Mouse (Mus musculus): Measurements from ENCODE around the gene Cym. TPM values are rescaled to one million over a fixed set of nuclear protein-coding genes. Genes with fewer than 3 reads are reported as not detected.
A peak's percentile ranks its signal among the peaks of the same experiment; 100 is the strongest.

Cym gene
- under 1 TPM in 1 of 2 experiments, not detected in 1; 0.43 TPM for polyA plus RNA-seq (2017; shearing (Covaris generic))

DNA sequence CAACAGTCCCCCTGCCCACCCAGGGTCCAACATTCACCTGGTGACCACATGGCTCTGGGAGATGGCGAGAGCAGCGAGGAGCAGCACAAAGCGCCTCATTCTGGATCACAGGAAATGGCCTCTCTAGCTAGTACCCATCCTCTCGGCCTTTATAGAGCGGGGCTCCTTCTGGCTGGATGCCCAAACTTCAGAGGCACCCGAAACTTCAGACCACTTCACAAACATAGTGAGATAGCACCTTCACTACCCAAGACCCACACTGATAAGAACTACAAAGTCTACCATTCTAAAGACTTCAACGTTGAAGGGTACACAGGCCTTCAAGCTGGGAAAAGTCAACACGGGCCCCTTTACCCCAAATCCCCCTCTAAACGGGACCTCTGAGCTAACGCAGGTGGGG is at the start of gene Cym:
Cym (minus strand) TSS at position 125 of the 400 bp plus-strand sequence.
- ATAC-seq = no peak

- ATAC-seq = no peak
These were observed 45.3 kb upstream of the Cym start for GRCm38 (mm10) chr3:107266814-107267345.

GRCm38 (mm10) chr3:107261851-107262165 is 40.3 kb upstream of the Cym start:
- ATAC-seq = no peak

DNA sequence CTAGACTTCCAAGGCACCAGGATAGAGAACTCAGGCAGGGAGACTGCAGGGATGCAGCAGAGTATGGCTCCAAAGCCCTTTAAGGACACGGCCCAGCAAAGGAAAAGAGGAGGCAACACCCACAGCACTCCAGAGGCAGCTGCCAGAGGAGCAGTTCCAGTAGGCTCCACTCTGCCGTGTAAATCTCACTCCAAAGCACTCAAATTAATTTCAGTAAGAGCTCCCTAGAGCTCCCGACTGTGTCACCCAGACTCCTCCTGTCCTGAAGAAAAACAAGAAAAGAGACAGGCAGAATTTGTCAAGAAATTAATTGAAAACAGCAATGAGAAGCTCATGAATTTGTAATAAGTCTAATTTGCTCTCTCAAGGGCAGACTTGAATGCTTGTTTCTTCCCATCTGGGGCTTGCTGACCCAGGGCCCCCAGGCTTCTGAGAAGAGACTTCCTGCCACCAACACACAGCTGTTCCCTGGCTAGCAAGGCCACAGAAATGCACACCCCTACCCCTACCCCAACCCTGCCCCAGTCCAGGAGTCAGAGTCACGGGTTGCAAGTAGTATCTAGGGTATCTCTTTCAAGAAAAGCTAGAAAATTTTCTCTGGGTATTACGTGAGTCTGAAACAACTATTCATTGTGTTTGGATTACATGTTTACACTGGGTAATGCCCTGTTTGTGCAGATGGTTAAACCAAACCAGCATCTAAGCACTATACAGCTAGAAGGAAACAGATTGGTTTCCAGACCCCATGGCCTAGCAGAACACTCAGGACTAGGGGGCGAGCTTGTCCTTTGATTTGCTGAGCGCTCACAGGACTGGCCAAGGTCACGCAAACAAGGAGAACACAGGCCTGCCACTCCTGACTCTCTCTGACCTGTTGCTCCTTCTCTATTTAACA is 39.7 kb upstream of the Cym start:
- ATAC-seq = no peak

- ATAC-seq = no peak
These were observed 36.4 kb upstream of the Cym start for GRCm38 (mm10) chr3:107257924-107258323.

- no peak for ATAC-seq
These were observed 35.2 kb upstream of the Cym start for GRCm38 (mm10) chr3:107256724-107257123.

DNA sequence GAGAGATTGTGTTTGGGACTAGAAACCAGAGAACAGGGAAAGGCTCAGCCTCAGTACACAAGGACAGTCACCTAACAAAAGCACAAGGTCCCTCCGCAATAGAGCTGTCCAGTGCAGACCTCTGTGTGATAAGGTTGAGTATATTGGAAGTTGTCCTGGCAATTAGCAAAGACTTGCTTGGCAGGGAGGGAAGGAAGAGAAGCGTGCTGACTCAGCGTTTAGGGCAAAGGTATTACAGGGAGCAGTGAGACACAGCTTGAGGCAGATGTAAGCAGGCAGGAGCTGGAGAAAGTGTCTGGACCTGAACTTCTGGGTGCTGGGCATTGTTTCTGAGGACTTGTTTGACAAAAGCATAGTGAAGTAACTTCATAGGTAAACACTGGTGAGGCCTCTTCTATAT is 34.5 kb upstream of the Cym start:
- no peak for ATAC-seq

GRCm38 (mm10) chr3:107253925-107254324 is 32.4 kb upstream of the Cym start:
- no peak for ATAC-seq

GRCm38 (mm10) chr3:107252035-107252434 is 30.5 kb upstream of the Cym start:
- ATAC-seq = peak; percentile 53

- no peak for ATAC-seq
These were observed 28.8 kb upstream of the Cym start for GRCm38 (mm10) chr3:107250320-107250719.

DNA sequence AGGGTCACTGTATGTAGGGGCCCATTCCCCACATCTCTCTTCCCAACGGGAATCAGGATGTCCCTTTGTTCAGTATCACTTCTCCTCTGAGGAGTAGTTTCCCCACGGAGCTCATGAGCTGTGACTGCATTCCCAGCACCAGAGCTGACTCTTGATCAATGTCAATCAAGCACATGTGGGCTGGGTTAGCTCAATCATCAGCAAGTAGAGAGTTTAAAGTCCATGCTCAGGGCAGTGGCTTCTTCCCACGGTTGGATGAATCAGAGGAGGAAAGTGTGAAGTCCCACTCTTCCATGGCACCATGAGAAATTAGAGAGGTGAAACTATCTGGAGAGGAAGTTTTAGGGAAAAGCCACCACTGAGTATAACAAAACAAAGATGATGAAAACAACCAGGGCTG is 27.5 kb upstream of the Cym start:
- ATAC-seq = no peak

- ATAC-seq = no peak
These were observed 25.3 kb upstream of the Cym start for GRCm38 (mm10) chr3:107246876-107247275.

DNA sequence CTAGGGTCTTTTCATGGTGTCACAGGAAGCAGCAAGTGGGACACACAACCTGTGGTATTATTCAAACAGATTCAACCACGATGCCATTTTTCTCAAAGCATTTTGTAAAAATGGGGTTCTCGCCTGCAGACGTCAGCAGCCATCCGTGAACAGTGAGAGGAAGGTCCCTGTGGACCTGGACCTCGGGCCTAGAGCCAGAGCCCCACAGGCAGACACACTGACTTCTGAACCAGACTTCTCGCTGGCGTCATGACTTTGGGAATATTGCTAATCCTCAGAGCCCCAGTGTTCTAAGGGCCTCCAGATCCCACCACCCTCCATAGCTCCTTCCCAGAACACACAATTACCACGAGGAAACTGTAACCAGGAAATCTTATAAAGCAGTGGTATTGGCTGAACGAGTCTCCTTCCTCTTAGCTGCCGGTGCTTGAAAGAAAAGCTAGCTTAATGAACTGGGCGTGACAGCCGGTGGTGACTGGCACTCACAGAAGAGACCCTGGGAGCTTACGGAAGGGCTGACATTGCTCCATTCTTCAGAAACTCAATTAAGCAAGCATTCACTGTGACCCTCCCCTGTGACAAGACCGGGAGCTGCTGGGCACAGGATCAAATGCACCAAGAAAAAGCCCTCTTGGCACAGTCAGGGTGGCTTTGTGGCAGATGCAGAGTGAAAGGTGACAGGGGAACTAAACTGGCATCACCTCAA is 20.0 kb upstream of the Cym start:
- no peak for ATAC-seq

- no peak for ATAC-seq
These were observed 18.1 kb upstream of the Cym start, which contains the start of gene Prok1 for GRCm38 (mm10) chr3:107239607-107240006. Prok1 (minus strand) TSS chr3:107239707.

DNA sequence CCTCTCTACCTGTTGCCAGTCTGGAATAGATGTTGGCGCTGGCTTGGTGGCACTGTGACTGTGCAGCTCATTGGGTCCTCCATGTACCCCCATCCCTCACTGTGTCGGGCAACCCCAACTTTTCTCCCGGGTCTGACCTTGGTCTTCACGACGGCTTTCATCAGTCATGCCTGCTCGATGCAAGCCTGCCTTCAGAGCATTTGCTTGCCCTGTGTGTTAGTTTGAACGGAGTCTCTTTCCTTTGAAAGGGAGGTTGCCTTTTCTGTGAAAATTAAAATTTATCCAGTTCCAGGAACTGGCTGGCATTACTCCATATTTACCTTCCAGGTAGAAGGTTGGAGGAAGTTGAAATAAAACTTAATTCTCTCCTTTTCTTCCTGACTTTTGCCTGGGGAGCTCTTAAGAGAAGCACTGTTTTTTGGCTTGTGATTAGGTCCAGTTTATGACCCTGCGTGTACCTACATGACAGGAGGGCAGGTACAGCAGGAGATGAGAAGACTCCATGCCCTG is 17.0 kb upstream of the Cym start:
- no peak for ATAC-seq

DNA sequence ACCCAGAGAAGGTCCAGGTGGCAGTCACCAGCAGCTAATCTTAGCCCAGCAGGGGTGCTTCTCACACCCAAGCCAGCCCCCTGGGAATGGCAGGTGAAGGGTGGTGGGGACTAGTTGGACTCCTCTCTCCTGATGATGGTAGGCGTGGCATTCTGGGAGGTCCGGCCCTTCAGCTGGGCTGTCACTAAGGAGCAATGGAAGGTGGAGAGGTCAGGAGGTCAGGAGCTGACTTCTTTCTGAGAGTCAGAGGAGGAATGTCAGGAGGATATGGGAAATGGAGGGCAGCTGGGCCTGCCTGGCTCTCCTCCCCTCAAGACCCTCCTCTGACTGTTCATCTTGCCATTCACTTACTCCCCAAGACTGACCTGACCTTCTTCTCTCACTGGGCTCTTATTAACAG is 16.5 kb upstream of the Cym start:
- ATAC-seq = no peak

DNA sequence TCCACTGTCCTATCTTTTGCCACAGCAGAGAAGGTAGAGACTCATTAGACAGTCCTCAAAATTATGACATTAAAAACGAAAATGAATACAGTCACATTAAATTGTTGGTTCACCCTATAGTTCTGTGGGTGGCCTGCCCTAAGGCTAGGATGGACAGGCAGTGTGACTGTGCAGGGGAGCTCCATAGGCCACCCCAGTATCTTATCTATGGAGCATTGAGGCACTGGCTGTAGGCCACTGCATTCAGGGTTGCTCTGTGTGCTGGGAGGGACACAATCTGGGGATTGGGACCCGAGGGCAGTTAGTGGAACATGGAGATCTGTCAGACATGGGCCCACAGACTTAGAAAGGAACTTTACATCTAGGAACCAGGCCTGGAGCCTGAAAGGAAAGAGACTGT is 12.4 kb upstream of the Cym start:
- ATAC-seq = no peak

GRCm38 (mm10) chr3:107233351-107233813 is 11.8 kb upstream of the Cym start:
- ATAC-seq = peak; percentile 97

DNA sequence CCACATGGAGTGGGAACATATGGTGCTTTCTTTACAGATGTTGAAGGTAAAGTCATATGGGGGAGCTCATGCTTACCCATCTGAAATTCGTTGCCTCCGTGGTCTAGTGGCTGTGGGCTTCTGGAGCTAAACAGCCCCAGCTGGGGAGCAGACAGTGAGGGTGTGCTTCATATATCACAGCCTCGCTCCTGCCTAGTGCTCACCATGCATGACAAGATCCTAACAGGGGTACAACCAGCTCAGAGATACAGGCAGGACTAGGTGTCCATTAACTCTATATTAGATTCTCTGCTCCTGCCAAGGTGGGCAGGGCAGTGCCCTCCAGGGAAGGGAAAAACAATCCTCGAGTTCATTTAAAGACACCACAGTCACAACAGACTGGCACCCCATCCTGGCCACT is 9.7 kb upstream of the Cym start:
- no peak for ATAC-seq

GRCm38 (mm10) chr3:107230527-107230926 is 9.0 kb upstream of the Cym start, which contains the start of gene A630076J17Rik:
A630076J17Rik (plus strand) TSS chr3:107230614.
- ATAC-seq = no peak

GRCm38 (mm10) chr3:107229822-107230221 is 8.3 kb upstream of the Cym start:
- ATAC-seq = no peak

DNA sequence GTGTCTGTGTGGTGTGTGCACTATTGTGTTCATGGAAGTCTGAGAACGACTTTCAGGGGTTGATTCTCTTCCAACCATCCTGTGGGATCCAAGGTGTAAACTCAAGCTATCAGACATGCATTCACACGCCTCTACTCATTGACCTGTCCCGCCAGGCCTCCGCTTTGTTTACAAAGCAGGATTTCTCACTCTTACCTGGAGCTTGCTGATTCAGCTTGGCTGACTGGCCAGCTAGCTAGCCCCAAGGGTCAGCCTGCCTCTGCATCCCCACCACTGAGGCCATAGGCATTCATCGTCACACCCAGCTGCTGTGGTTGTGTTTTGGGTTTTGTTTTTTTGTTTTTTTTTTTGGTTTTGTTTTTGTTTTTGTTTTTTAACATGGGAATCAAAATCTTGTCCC is 7.7 kb upstream of the Cym start:
- ATAC-seq = no peak

DNA sequence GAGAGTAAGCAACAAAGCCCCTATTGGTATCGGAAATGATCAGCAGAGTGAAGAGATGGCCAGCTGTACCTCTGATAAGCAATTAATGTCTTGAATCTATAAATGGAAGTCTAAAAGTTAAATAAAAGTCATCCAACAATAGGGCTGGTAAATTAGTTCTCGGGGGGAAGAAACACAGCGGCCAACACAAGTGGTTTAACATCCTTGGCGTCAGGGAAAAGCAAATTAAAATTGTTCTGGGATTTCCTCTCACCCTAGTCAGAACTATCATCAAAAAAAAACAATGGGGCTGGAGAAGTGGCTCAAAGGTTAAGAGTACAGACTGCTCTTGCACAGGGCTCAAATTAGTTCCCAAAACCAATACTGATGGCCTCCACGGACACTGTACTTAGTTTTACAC is 4.3 kb upstream of the Cym start:
- ATAC-seq = no peak
